Mouse (Mus musculus): ENCODE results near the gene Utp11.

DNA sequence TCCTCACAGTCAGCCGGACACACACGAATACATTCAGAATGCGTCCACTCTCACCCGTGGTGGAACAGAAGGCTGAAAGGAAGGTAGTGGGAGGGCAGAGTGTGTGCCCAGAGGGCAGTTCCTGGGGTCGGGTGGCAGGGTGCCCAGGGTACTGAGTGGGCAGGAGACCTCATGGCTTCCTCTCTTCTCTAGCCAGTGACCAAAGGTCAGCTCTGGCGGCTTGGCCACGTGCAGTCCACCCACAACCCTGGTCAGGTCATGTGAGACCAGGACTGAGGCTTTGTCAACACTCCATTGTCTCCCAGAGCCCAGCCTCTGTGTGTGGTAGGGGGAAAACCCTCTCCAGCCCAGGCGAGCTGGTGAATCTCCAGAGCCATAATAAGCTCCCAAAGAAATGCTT is 23.2 kb downstream of the Utp11 start:
- TF ChIP-seq EP300 (IDR thresholded peaks at IDR 0.05; ENCODE audit: low read depth) (no peak), CTCF (IDR thresholded peaks at IDR 0.05; ENCODE audit: low read depth) (no peak)
